Mouse (Mus musculus) urinary bladder, postnatal 14 days (tissue): Measurements from ENCODE around the gene Ube2a.
"Not testable (repeated sequence)": the region's sequence is repeated elsewhere in the genome, so short reads cannot be mapped to it uniquely, and the experiment has no call there.

Experiments
- DNase-seq: peaks from one replicate; pipeline ENCODE4 v3.0.0; 2021; ENCODE audit warnings: low spot score

Gene Ube2a

DNA sequence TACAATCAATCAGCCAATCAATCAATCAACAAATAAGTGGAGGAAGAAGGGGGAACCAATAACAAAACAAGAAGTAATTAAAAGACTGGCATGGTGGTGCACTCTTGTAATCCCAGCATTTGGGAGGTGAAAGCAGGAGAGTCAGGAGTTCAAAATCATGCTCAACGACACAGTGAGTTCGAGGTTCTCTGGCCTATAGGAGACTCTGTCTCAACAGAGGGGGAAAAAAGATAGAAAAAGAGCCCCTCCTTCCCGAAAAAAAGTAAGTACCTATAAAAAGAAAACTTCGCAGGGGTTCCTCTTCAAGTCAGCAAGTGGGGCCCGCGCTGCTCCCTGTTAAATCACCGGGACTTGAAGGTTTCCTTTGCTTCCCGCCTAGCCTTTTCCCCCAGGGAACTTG, at the start of gene Ube2a, which contains the start of gene C330007P06Rik:
Gene Ube2a, plus strand, starts transcription at position 136 of the 400 bp plus-strand sequence.
Gene C330007P06Rik, minus strand, starts transcription at position 347 of the 400 bp plus-strand sequence.
- DNase-seq, result no peak

DNA sequence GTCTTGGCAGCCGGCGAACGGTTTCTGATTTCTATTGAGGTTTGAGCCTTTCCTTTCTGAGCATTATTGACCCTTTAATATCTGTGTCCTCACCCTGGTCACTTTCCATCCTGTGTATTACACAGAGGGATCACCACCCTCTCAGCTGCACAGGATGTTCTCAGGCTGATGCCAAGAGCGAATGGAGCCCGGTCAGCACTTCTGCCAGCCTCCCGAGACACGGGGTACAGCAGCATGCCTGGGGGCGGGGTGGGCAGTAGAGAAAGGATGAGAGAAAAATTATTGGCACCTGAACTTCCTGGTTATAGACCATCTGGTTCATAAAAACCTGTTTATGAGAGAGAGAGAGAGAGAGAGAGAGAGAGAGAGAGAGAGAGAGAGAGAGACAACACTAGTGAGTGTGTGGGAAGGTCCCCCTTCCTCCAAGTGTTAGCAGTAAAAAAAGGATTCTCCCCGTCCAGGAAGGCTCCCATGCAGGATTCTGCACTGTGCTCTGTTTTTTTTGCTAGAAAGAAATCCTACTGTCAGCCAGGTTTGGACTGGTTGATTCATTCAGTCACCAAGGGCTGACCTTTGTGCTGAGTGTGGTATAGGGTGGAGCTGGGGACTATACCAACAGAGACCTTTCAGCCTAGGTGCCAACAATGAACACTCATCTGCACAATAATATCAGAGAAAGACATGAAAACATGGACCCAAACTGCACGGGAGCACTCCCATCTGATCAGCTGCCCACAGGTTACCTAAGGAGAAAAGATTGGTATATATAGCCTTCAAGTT, 49.6 kb upstream of the Ube2a start:
- DNase-seq, result no peak

DNA sequence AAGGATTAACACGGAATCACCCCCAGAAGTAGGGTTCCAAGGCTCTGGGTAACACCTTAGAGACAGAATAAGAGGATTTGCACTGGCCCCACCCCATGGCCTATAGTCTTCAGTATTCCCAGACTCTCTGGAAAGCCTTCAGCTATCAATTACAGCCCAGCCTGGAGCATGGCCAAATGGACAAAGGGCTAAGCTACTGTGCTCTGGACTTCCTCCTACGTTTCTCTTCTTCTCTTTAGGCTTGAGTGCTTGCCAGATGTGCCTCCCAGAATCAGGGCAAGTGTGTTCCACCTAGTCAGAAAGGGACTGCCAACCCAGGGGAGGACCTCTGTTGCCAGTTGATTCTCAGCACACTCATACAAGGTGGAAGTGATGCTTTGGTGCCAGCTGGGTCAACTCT, 48.7 kb upstream of the Ube2a start:
- no peak for DNase-seq

- DNase-seq, result no peak
Observed at GRCm38 (mm10) chrX:36826873-36827272, 46.8 kb upstream of the Ube2a start.

GRCm38 (mm10) chrX:36830271-36830670, 43.4 kb upstream of the Ube2a start:
- peak; percentile 71 for DNase-seq

- DNase-seq, result no peak
Observed at GRCm38 (mm10) chrX:36831632-36832031, 42.1 kb upstream of the Ube2a start.

DNA sequence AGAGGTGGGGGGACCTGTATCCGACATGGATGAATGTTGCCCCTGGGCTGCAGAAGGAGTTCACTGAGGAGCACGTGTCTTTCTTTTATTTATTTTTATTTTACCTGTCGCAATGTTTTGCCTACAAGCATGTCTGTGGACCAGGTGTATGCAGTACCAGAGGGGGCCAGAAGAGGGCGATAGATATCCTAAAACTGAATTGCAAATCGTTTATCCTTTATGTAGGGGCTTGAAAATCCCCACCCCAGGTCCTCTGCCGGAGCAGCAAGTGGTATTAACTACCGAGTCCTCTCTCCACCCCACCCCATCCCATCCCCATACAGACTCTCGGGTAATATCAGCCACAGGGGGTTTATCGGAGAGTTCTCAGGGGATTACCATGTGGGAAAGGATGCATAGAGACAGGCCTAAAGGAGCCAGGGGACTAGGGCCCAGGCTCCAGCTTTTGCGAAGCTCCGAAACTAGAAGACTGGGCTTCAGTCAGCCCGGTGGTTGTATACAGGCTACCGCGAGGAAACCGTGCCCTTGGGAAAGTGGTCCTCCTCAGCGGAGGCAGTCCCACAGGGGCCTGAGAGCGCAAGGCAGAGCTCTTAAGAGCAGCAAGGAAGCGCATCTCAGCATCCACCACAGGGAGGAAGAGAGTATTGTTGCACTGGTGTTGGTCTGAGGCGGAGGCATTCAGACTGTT, 40.2 kb upstream of the Ube2a start:
- peak; percentile 61 for DNase-seq

GRCm38 (mm10) chrX:36837069-36837676, 36.5 kb upstream of the Ube2a start:
- no peak for DNase-seq

DNA sequence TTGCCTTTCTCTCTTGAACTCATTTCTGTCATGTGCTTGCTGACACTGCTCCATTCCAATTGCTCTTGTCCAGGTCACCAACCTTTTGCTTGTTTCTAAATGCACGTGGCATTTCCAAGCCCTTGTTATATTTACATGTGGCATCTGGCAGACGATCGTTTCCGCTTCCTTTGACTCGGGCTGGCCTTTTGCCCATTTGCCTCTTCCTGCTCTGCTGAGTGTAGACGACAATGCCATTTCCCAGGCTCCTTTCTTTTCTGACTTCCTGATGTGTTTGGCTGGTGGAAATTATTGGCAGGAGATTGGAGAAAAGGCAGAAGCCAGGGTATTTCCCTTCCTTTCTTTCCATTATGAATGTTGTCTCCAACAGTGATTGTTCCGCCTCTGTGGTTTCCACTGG, 34.3 kb upstream of the Ube2a start:
- no peak for DNase-seq

DNA sequence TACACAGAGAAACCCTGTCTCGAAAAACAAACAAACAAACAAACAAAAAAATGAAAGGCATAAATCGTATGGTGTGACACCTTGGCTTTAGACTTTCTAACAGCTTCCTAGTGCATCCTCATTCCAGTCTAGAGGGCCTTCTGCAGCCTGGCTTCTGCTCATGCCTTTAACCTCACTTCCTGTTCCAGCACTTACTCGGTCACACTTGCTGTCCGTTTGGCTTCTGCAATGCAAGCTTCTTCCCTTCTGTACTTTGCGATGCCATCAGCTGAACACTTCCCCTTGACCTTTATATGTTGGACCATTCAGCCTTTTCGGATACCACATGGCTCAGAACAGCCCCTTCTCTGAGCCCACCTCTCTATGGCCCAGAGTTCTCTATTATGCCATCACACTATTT, 32.0 kb upstream of the Ube2a start:
- no peak for DNase-seq

DNA sequence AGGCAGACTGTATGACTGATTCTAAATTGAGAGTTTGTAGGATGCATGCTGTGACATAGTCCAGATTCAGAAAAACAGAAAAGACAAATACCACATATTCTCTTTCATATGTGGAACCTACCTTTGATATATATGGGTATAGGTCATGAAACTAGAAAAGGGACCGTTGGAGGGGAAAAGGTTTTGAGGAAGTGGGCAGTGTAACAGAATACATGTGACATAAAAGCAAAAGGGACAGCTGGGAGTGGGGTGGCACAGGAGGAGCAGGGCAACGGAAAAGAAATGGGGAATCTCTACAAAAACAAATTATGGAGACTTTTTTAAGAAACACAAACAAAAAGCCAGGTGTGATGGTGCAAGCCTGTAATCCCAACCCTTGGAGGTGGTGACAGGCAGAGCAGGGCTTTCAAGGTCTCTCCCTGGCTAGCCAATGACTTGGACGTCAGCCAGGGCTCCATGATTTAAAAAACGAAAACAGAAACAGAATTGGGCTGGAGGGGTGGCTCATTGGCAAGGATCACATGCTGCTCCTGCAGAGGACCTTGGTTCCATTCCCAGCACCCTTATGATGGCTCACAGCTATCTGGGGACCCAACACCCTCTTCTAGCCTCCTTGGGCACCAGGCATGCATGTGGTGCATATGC, 30.2 kb upstream of the Ube2a start:
- DNase-seq, result no peak

- no peak for DNase-seq
Observed at GRCm38 (mm10) chrX:36847152-36847551, 26.5 kb upstream of the Ube2a start.

DNA sequence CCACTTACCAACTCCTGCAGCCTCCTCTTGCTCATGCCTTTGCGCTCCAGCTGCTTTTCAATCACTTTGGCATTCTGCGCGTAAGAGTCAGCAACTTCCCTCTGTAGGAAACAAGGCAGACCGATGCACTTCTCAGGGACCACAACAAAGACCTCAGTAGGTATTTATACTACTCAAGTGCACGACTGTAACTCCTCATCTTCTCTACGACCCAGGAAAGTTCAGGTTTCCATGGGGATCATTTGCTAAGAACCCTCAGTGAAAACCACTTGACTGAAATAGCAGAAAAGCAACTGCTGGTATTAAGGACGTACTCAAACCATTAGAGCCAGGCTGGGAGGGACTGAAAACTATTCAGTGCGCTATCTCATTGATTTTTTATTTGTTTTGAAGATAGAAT, 21.1 kb upstream of the Ube2a start:
- no peak for DNase-seq

DNA sequence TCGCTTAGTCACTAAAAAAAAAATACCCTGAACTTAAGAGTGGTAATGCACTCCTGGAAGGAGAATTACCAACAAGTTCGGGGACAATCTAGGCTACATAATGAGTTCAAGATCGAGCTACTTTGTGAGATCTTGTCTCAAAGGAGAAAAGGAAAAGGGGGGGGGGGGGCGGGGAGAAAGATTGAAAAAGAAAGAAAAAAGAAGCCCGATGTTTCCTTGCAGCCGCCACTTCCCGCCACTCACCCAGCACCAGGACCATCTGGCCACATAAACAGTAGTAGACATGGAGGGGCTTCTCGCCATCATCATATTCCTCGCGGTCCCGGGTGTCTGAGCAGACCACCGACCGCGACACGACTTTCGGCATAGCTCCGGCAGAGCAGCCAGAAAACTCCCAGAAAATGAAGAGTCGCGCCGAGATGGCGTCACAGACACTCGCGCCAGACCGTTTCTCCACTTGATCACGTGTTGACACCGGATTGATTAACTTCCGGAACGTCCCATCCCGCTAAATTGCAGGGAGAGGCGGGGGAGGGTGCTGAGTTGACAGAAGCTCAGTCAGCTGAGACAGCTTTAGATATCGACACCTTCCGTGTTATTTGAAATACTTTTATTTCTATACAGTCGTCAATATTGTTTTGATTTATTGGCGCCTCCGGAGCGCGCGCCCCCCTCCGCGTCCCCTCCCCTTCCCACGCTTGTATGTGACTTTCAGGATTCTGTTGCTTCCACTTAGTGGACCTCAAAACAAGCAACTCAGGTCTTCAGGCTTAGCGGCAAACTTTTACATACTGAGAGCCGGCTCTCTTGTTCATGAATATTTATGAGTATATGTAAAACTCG, 9.7 kb upstream of the Ube2a start:
- DNase-seq, result peak; percentile 80

DNA sequence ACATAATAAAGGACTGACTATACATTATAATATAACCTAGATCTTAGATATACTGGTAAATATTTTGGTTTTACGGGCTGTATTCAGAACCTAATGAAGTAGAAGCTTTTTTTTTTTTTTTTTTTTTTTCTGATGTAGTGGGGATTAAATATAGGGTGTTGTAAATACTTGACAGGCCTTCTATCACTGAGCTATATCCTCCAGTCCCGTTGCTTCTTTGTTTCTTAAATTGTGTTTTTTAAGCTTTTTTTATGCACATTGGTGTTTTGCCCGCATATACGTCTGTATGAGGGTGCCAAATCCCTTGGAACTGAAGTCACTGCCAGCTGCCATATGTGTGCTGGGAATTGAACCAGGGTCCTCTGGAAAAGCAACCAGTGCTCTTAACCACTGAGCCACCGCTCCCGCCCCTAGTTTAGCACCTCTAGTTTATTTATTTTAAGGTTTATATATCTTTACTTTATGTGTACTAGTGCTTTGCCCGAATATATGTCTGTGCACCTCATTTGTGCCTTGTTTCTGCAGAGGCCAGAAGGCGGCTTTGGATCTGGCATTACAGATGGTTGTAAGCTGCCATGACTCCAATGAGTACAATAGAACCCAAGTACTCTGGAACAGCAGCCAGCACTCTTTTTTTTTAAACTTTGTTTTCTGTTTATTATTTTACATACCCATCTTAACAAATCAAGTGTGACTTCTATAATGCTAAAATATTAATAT, 8.9 kb upstream of the Ube2a start:
- DNase-seq, result no peak

DNA sequence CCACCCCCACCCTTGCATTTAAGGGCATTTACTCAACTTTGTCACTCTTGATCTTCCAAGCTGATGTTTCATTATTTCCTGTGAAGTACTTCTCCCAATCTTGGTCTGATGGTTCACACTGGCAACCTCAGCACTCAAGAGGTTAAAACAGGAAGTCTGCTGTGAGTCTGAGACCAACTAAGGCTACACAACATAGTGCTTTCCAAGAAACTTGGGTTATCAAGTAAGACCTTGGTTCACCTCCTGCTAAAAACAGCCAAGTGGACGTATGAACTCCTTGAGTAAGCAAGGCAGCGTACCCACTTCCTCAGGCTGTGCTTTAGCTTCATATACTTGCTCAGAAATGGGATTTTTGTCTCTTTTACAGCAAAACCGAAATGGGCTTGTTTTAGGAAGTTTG, 3.3 kb upstream of the Ube2a start:
- DNase-seq, result no peak

DNA sequence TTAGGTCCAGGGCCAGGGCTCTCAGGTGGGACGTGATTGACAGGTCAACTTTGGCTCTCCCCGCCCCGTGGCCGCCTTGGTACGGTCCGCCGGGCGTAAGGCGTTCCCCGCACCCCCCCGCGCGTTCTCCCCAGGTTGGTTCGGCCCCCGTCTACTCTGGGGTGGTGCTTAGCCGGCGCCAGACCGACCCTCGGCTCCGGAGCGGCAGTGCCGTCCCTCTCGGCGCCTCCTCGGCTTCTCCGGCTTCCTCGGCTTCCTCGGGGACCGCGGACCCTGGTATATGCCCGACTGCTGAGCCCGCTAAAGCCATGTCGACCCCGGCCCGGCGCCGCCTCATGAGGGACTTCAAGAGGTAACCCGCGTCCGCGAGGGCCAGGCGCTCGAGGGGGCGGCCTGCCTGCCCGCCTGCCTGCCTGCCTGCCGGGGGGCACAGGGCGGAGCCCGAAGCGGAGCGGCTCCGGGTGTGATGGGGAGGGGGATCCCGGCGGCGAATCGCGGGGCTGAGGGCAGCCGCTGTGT, 537 bp downstream of the Ube2a start:
- peak; percentile 90 for DNase-seq

DNA sequence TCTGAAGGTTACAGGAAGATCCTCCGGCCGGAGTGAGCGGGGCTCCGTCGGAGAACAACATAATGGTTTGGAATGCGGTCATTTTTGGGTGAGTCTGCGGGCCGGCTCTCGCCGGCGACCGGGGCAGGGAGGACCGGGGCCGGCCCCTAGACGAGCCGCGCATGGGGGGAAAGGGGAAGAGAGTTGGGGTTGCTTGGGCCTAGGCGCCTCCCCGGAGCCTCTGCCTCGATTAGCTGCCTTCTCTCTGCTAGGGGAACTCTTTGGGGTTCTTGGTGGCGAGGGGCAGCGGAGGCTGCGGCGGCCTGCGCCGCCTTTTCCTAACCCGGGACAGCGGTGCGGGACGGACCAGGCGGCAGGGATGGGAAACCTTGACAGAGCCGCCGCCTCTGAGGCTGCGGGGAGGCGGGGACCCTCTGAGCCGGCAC, 1.0 kb downstream of the Ube2a start:
- no peak for DNase-seq

GRCm38 (mm10) chrX:36884719-36885118, 11.0 kb downstream of the Ube2a start:
- DNase-seq, result no peak

DNA sequence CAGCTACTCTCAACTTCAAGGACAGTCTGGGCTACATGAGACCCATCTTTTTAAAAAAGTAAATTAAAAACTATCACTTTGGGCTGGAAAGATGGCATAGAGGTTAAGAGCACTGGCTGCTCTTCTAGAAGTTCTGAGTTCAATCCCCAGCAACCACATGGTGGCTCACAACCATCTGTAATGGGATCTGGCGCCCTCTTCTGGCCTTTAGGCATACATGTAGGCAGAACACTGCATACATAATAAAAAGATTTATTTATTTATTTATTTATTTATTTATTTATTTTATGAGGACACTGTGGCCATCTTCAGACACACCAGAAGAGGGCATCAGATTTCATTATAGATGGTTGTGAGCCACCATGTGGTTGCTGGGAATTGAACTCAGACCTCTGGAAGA, 25.2 kb downstream of the Ube2a start:
- not testable (repeated sequence) for DNase-seq

DNA sequence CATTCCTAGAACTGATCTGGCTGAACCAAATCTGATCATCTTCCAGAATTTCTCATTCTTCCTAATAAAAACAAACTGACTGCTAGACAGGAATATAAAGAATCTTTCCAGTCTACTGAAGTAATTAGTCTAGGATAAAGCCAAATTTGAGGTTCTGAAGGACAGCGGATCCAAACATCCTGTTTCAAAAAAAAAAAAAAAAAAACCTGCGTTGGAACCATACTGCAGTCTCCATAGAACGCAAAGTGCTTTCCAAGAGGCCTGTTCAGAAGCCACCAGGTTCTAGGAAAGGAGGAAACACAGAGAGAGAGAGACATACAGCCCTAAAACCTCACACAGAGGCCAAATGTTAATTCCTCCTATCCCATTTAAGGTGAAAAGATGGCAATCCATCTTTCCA, 28.0 kb downstream of the Ube2a start:
- DNase-seq, result no peak
